Mouse (Mus musculus): ENCODE measurements around the gene Lect2.

The Lect2 gene

DNA sequence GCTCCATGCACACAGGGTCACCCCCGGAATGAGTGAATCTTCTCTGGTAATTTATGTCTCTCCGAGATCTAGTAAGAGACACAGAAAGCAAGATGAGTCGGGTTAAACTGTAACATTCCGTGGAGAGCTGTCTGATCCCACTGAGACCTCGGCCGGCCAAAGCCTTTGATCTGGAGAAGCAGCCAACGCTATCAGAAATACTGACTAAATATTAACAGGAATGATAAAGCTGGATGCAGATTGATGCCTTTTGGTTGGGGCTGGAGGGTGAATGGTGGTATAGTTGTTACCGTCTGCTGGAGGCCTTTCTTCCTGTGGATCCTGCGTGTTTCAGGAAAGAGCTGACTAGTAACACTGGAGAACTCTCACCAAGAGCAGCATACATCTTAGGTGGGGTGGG lies at the start of gene Lect2:
TSS of gene Lect2 (minus strand) at position 102 of the 400 bp plus-strand sequence.
- DNase-seq: no peak

DNA sequence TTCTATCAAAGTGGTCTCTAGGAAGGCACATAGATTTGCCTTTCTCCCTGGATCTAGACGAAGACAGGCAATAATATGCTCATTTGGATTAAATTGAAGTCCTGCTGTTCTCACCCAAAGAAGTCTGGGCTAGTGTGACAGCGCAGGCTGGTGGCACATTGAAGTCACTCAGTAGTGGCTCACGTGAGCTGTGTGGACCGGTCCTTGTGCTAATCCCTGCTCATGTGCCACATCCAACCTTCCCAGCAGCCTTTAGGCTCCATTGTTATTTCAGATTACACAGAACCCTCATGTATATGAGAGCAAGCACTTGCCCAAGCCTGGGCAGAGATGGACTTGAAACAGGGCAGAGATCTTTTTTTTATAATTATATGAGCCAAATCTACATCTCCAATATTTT lies 49.0 kb upstream of the Lect2 start:
- no peak for DNase-seq

DNA sequence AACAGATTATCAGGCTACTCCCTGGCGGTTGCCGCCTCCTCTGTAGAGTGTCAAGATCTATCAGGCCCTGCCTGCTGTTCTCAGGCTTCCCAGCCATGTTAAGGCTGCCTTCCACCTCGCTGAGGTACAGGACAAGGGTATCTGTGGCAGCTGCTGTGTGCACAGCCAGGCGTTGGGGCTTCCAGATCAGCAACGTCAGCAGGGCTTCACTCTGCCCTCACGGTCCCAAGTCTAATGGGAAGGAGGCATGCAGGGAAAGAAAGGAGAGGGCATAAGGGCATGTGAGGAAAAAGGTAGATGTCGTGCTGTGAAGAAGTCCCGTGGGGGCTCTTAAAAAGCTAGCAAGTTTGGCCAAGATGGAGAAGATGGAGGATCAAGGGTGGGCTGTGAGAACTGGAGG lies 46.9 kb upstream of the Lect2 start:
- DNase-seq: no peak

DNA sequence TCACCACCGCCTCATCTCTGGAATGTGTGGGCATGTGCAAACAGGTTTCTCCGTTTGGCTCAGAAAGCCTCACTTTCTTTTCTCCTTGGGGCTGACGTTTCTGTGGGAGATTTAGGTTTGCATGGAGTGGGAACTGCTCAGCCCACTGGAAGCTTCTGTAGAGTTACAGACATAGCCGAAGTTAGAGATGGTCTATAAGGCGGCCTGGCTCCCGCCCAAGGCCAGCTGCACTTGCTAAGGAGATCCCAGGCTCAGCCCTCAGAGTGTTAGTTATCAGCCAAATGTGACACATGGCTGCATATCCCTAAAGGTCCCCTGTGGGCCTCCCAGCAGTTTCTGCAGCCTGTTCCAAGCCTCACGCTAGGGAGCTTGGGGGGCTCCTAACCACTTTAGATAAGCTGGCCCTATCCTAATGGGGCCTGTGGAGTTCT lies 45.7 kb upstream of the Lect2 start:
- DNase-seq: no peak

DNA sequence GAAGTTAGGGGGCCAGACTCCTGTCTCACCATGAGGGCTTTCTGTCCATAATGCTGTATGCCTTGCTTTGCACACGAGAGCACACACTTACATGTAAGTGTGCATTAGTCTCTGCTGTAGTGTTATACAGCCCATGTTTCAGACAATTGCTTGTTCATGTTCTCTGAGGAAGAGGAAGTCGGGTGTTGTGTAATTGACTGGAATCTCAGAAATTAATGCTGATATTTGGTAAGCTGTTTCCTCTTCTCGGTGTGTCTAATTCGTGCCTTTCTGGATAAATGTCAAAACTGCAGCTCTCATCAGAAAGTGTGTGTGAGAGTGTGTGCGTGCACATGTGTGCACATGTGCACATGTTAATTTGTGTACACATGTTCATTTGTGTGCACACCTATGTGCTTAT lies 44.9 kb upstream of the Lect2 start:
- DNase-seq: no peak

DNA sequence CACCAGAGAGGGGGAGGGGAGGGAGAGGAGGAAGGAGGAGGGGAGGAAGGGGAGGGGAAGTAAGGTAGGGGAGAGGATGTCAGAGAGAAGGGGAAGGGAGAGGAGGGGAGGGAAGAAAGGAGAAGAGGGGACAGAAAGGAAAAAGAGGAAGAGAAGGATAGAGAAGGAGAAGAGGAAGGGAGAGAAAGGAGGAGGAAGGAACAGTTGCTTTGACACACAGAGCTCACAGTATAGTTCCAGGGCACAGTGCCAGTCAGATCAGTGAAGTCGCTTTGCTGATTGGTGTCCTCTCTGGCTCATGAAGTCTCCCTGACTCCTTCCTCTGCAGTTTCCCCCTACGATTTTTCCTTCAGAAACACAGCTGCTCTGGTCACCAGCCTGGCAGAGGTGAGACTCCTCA lies 43.6 kb upstream of the Lect2 start:
- DNase-seq: no peak

DNA sequence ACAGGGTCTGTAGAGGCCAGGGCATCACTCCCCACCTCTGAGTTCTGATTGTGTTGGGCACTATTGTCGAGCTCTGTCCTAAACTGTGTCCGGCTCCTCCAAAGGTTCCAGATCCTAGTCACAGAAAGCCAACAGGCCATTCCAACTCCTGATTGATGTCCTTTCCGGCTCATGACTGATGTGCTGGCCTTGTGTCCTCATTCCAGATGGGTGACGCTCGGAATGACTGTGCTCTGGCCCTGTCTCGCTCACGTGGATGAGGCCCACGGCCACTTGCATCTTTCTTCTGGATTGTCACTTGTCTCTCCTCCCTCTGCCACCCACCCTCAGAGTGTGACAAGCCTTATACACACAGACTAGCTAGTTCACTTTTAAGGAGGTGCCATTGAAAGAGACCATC lies 42.9 kb upstream of the Lect2 start:
- no peak for DNase-seq

DNA sequence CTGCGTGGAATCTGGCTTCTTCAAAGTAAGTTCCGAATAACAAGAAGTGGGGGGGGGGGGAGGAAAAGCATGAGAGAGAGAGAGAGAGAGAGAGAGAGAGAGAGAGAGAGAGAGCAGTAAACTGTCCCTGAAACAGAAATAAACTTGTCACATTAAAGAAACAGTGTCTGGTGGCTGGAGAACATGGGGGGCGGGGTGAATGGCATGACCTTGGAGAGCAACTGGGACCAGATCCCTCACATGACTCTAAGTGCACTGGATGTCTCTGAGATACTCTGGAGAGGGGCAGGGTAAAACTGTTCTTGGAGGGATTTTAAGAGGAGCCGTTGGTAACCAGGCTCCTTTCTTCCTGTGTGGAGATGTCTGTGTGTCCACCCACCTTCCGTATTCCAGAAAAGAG lies 41.9 kb upstream of the Lect2 start:
- DNase-seq: no peak

DNA sequence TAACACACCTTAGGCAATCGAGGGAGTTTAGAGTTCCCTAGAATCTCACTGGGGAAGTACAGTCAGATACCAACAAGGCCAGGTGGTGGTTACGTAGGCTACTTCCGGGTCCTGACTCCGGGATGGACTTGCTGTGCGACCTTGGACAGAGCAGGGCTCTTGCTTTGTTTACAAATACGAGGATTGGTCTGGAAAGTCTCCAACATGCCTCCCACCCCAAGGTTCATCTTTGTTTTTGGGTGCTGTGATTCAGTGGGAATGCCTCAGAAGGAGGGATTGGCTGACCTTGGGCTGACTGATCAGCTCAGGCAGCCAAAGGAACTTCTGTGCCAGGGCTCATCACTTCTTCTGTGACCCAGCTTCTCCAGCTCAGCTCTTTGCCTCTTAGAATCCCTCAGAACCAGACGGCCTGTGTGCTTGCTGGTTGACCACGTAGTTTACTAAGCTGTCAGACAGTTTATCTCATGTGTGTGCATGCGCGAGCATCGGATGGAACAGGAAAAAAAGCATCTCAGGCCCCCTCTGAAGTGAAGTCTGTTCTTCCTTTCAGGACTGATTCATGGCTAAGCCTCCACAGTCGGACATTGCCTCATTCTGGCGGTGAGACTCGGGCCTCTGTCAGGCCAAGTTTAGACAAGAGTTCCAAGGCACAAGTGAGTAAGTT lies 40.3 kb upstream of the Lect2 start:
- DNase-seq: no peak

DNA sequence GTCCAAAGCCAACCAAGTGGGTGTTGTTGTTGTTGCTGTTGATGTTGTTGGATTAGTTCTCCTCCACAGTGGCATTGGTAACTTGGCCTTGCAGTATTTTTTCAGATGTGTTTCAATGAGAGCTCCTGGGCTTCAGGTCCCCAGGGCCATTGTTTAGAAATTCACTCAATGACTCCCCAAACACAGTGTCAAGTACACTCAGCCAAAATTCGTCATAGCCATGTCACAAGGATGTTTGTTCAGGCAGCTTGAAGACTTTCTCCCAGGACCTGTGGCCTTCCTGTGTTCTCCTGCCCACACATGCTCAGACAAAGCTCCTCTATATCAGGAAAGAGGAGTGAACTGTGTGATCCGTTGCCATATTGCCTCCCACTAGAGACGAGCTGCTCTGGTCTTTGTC lies 37.7 kb upstream of the Lect2 start:
- DNase-seq: no peak

DNA sequence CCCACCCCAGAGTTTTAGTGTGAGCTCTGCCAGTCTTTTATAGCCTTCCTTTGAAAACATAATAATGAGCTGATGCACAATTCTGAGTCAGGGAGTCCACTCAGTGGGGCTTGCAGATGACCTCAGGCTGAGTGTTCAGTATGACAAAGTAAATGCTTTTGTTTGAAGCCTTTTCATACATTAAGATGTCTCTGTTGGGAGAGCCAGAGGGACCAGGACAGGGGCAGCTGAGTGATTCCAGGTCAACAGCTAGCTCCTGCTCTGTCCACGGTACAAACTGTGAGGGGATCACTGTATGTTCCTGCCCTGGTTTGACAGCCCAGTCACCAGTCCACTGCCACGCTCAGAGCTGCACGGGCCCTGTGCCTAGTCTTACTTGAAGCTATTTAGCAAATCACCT lies 34.4 kb upstream of the Lect2 start:
- no peak for DNase-seq

DNA sequence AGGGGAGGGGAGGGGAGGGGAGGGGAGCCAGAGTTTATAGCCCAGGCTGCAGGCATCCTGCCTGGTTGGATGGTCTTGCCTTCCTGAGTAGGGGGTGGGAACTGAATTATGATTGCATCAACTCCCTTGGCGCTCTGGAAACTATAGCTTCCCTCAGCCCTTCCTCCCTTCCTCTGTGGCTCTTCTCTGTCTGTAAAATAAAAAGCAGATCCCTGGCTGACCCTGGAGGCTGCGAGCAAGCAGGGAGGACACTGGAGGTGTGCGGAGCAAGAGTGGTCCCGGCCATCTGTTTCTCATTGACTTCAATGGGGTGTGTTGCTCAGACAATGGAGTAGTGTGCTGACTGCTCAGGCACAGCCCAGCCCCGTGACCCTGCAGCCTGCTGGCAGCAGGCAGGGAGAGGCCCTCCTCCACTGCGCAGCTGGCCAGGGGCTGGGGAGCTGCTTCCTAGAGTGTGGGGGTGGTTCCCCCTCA lies 33.7 kb upstream of the Lect2 start:
- peak; percentile 79 for DNase-seq

DNA sequence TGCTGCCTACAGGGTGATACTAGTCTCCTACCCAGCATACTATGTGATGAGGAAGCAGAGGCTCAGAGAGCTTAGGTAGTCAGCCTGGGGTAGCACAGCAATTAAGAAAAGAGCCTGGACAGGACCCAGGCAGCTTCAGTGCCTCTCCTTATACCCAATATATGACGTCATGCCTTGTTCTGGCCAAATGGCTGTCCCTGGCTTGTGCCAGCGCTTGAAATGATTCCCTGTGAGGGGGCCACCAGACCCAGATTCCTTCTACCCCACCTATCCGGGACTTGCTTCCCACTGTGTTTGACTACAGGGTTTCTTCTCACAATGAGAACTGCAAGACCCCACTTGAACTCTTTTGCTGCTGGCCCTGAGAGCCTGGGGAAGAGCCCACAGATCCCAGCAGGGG lies 33.2 kb upstream of the Lect2 start:
- DNase-seq: peak; percentile 14

DNA sequence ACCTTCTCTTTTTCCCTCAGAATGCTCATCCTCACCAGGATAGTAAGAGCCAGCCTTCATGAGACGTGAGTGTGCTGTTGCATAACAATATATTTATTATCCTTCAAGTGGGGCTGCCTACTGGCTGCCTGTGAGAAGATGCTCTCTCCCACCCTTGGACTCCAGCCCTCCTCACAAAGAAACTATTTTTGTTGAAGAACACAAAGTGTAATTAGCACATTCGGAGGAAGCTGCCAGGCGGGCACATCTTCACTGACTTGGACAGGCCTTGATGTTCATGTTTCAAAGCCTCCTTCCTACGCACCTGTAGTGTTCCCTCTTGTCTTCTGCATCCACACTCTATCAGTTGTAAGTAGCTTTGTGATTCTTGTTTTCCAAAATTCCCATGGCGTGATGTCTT lies 32.1 kb upstream of the Lect2 start:
- peak; percentile 11 for DNase-seq

DNA sequence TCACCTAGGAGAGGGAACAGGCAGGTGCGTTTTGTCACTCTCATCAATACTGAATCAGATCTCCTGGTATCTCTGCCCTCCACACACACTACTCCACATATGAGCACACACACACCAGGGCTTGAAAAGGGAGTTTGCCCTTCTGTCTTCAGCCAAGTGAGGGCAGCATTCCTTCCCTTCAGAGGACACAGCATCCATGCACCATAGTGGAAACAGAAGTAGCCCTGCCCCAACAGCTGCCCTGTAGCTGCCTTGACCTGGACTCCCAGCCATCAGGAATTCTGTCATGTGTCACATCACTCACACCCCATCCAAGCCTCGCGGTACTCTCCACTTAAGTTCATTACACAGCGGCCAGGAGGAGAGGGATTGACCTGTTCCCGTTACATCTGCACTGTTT lies 29.8 kb upstream of the Lect2 start:
- no peak for DNase-seq

DNA sequence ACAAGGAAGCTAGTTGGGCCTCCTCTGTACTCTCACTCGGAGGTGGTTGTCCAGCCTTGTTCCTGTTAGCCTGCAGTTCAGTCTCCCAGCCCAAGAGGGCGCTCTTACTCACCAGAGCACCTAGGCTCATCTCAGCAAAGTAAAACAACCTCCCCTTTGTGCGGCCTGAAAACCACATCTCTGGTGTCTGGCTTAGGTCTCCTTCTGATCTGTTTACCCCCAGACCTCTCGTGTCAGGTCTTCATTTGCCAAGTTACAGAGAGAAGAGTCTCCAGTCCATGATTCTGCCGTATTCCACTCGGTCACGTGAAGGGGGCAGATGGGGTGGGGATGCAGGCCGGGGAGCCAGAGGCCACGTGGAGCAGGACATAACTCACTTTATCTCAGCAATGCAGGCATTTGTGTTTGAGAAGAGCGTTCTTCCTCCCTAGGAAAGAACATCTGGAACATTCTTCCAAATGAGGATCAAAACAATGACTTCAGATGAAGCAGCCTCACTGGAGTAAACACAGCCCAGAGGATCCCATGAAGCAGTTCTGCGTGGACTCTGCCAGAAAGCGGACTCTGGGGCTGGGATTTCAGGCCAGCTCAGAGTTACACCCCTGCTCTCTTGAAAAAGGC lies 27.5 kb upstream of the Lect2 start:
- peak; percentile 53 for DNase-seq

DNA sequence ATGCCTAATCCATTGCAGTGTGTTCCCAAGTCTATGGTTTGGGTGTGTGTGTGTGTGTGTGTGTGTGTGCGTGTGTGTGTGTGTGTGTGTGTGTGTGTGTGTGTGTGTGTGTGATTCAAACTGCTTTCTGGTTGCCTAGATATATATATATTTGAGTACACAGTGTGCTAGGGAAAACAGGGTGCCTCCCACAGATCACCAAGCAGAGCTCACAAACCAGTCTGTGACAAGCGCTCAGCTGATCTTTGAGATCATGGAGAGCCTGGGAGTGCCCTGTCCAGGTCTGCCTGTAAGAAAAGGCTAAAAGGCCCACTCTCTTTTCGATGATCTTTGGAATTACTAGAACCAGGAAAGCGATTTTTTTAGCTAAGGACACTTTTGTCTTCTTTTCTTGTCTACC lies 26.8 kb upstream of the Lect2 start:
- no peak for DNase-seq

DNA sequence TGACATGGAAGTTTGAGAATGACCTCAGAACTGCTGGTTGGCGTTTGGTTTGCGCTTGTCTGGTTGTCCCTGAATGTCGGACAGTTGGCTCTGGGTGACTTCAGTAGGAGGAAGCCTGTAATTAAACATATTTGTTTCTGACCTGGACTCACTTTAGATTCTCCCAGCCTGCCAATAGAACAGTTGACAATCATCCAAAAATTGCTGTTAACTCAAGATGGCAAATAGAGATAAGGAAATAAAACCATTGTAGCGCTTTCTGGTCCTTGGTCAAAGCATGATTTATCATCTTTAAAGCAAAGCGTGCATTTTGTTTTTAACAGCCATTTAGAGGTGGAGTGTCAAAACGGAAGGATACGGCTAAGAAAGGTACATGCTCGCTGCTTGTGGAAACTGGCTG lies 23.3 kb upstream of the Lect2 start:
- no peak for DNase-seq

DNA sequence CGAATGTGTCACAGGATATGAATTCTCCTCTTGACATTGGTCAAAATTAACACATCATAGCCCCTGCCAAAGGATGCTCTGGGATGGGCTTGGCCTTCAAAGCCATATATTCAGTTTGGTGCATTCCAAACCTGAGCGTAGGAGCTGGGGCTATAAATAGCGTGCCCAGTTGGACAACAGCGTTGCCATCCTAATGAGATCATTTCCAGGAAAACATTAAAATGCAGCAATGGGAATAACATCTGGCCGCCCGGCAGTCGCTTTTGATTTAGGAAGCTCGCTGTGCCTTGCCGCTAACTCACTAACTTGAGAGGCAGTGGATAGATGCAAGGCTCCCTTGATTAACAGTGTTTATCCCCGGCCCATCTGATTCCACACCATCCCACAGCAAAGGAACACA lies 18.0 kb upstream of the Lect2 start:
- no peak for DNase-seq

DNA sequence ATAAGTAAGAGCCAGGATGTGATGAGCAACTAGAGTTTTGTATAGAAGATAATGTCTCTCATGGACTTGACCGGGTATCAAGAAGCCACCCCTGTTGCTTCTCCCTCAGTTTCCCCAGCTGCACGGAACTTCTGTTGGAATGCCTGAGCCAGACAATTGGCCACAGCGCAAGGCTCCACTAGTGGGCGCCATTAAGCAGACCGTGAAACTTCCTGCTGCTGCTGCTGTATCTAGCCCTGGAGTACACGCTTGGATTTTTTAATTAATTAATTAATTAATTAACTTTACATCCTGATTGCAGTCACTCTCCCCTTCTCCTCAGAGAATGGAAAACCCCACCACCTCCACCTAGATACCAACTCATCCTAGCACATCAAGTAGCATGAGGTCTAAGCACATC lies 14.8 kb upstream of the Lect2 start:
- DNase-seq: no peak

DNA sequence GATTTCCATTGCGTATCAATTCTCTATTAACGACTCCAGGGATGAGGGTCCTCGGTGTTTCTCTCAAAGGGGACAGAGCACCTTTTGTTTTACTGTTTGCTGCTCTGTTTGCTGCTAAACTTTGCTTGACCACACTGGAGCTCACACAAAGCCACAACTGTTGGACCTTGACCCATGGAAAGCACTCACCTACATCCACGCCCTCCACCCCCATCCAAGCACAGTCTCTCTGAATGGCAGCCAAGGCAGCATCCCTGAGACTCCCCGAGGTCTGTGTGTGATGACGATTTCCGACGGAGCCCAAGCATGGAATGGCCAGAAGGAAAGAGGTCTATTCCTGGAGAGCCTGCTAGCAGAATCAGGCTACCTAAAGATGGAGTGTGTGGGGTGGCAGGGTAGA lies 12.8 kb upstream of the Lect2 start:
- no peak for DNase-seq

DNA sequence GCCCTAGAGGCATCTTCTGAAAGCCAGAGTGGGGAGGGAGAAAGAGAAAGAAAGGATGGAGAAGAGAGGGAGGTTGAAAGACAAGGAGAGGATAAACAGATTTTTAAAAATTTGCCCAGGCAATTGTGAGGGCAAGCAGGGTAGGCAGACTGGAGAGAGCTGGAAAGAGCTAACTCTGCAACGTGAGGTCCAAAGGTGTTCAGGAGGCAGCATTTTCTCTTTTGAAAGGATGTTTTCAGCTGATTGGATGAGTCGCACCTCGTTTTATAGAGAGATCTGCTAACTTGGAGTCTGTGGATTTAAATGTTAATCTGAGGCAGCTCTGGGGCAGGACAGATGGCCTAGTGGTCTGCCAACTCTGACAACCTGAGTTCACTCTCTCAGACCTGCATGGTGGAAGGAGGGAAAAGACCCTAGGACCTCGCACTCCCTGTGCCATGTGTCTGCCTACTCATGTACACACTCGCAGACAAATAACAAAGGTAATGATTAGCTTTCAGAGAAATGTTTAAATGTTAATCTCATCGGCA lies 11.6 kb upstream of the Lect2 start:
- DNase-seq: no peak

DNA sequence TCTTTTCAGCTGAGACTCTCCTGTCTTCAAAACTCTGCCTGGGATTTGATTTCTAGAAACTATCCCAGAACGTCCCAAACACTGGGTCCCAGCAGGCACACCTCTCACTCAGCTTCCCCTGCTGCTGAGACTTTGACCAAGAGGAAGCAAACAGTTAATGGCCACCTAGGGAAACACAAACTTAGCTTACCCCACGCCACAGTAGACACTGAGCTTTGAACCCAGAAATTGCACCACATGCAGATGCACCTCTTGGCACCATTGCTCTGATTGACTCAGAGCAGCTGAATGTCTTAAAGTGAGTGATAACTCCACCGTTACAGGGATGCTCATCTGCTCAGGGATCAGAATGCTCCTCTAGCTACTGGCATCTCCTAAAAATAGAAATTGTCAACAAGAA lies 10.5 kb upstream of the Lect2 start:
- no peak for DNase-seq

DNA sequence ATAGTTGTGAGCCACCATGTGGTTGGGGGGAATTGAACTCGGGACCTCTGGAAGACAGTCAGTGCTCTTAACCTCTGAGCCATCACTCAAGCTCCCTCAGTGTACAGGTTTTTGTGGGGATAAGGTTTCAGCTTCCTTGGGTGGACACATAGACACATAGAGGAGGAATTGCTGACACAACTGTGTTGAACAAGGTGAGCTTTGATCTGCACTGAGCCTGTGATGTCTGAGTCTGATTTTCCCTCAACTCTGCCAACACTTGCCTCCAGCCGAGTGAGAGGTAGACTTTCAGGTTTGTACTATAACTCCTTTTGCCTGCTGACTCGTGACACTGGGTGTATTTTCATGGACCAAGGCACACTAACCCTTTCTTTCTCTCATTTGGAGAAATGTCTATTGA lies 8.4 kb upstream of the Lect2 start:
- no peak for DNase-seq

DNA sequence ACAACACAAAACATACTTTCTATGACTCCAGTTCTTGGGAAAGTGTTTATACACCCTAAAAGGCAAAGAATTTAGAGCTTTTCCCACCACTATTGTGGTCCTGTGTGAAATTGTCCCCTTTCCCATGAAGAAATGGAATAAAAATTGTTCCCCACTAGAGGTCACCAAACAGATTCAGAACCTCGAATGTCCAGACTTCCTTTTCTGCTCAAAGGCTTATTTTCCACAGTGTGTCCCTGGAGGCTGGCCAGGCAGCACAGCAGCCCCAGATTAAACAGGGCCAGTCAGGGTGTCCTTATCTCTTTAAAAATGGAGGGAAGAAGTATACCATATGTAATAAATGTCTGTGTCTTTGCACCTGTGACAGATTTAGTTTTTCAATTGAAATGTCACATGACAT lies 7.7 kb upstream of the Lect2 start:
- peak; percentile 31 for DNase-seq

Measured in layer of hippocampus, adult 9-11 months (tissue).